Mouse (Mus musculus) kidney, embryonic 14.5 days (tissue): ENCODE results near the gene Jam2. TPM values are rescaled to one million over a fixed set of nuclear protein-coding genes. Genes with fewer than 3 reads are reported as not detected.

ENCODE experiments used
- ATAC-seq: fragments of 200-750 bp; cut with Nextera tagmentation; 2 replicates; pipeline ENCODE4 v1.8.0; 2017; ENCODE audit warnings: moderate number of reproducible peaks, mild to moderate bottlenecking, moderate TSS enrichment, moderate library complexity; ENCODE audit not compliant: low FRiP score, low TSS enrichment
- H3K27ac ChIP-seq: fragments of 300-500 bp; sonication (generic); 2 replicates; pipeline ENCODE4 v1.5.1; 2014; ENCODE audit warnings: low read depth, mild to moderate bottlenecking, low read length, moderate library complexity, mixed read lengths
- H3K27me3 ChIP-seq: fragments of 300-500 bp; sonication (generic); 2 replicates; pipeline ENCODE4 v1.6.1; 2014; ENCODE audit warnings: mild to moderate bottlenecking, low read length; ENCODE audit not compliant: control insufficient read depth, insufficient read depth
- H3K36me3 ChIP-seq: fragments of 300-500 bp; sonication (generic); 2 replicates; pipeline ENCODE4 v1.6.1; 2014; ENCODE audit warnings: low read length, mixed read lengths; ENCODE audit not compliant: control insufficient read depth, insufficient read depth
- H3K4me1 ChIP-seq: fragments of 300-500 bp; sonication (generic); 2 replicates; pipeline ENCODE4 v1.6.1; 2014; ENCODE audit warnings: low read length, mixed read lengths; ENCODE audit not compliant: control insufficient read depth, insufficient read depth
- H3K4me2 ChIP-seq: fragments of 300-500 bp; sonication (generic); replicated peaks from 2 replicates; pipeline ENCODE4 v1.6.1; 2014; ENCODE audit warnings: low read depth, mild to moderate bottlenecking, low read length
- H3K4me3 ChIP-seq: fragments of 300-500 bp; sonication (generic); 2 replicates; pipeline ENCODE4 v1.5.1; 2014; ENCODE audit warnings: mild to moderate bottlenecking, low read length
- H3K9ac ChIP-seq: fragments of 300-500 bp; sonication (generic); 2 replicates; pipeline ENCODE4 v1.6.1; 2014; ENCODE audit warnings: low read depth, mild to moderate bottlenecking, low read length, moderate library complexity
- H3K9me3 ChIP-seq: fragments of 300-500 bp; sonication (generic); 2 replicates; pipeline ENCODE4 v1.6.1; 2016; ENCODE audit warnings: low read length; ENCODE audit not compliant: control insufficient read depth
- WGBS: fragments of 180-500 bp; shearing (Covaris S2); extraction: QIAGEN DNeasy Blood & Tissue Kit; methylation state at CpG from one replicate; pipeline ENCODE4 v1.1.7; 2014; 5-methylcytosine and 5-hydroxymethylcytosine counted together
- polyA plus RNA-seq: library from polyadenylated mRNA; unstranded; fragments of >200 nt; fragmentation: Nextera tagmentation; extraction: Ambion mirVana; gene quantifications from 2 replicates; pipeline ENCODE4 v1.2.1, GENCODE M21; 2014

Gene Jam2
- polyA plus RNA-seq, 1 experiment from 2014 or later, result 2.5 TPM

DNA sequence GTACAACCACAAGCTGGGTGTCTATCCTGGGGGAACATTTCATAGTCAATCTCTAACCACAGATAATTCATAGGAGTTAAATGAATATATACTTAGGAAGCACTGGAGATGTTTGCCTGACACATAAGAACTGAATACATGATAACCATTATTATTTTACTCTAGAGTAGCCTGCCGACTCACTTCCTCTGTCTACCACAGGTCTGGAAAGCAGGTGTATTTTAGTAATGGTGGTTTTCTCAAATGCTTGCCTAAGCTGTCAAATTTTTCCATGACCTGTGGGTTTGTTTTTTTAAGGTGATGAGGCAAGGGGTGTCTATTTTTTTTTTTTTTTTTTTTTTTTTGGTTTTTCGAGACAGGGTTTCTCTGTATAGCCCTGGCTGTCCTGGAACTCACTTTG, 26.1 kb downstream of the Jam2 start:
- H3K9ac ChIP-seq, result no peak overlapping the region
- 100% methylated on average over 1 of the region's 2 CpGs for WGBS
- H3K4me1 ChIP-seq, result 0 out of 2 replicates have a peak, but pooled peaks cover 6% of the 10 kb centered on the region
- H3K4me2 ChIP-seq, result no peak overlapping the region
- H3K4me3 ChIP-seq, result no peak overlapping the region
- no peaks in the 10 kb centered on the region for H3K27me3 ChIP-seq
- ATAC-seq, result no peak
- H3K9me3 ChIP-seq, result no peaks in the 10 kb centered on the region
- H3K36me3 ChIP-seq, result no peaks in the 10 kb centered on the region
- no peak overlapping the region for H3K27ac ChIP-seq

DNA sequence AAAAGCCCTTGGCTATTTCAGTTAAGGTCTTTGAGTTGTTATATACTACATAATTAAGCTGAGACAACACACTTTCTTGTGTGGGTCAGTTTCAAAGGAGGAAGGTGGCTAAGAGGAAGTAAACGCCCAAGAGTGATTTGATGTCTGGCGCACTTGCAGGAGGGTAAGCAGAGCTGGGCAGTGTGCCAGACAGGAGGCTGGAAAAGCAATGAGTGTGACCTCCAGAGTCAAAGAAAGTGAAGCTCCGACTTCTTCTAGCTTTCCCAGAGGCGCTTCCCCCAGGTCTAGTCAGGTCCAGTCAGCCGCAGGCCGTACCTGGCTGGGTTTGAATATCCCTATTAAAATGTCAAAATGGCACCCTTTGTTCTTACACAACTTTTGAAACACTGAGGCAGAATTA, 28.3 kb downstream of the Jam2 start:
- ATAC-seq, result 0 out of 2 replicates have a peak, but pooled peaks have one; percentile 52
- no peak overlapping the region for H3K9ac ChIP-seq
- no peak overlapping the region for H3K4me3 ChIP-seq
- H3K4me2 ChIP-seq, result no peak overlapping the region
- 39% methylated on average over 6 of the region's 6 CpGs for WGBS
- H3K36me3 ChIP-seq, result no peaks in the 10 kb centered on the region
- 0 out of 2 replicates have a peak, but pooled peaks cover 6% of the 10 kb centered on the region for H3K4me1 ChIP-seq
- no peaks in the 10 kb centered on the region for H3K27me3 ChIP-seq
- H3K27ac ChIP-seq, result no peak overlapping the region
- H3K9me3 ChIP-seq, result no peaks in the 10 kb centered on the region

DNA sequence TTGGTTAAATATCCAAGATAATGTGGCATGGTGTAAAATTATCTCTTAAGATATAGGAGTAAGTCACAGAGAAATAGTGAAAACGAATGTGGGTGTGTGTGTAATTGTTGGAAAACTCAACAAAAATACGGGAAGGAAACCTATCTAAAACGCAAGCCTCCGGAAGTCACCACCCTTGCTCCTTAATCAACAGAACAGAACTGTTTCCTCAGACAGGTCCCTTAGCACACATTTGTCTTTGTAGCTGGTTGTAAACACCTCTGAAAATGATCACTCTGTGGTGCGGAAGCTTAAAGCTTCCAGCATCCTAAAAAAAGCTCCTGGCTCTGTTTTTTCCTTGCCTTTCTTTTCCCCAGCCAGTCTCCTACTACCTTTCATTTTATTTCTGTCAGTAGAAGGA, 30.9 kb downstream of the Jam2 start:
- ATAC-seq, result no peak
- Histone ChIP-seq H3K9me3 (no peaks in the 10 kb centered on the region), H3K27me3 (no peaks in the 10 kb centered on the region), H3K4me1 (0 out of 2 replicates have a peak, but pooled peaks cover 6% of the 10 kb centered on the region), H3K9ac (no peak overlapping the region), H3K4me3 (no peak overlapping the region), H3K27ac (no peak overlapping the region), H3K36me3 (no peaks in the 10 kb centered on the region), H3K4me2 (no peak overlapping the region)
- 53% methylated on average over 5 of the region's 5 CpGs for whole genome bisulfite sequencing

DNA sequence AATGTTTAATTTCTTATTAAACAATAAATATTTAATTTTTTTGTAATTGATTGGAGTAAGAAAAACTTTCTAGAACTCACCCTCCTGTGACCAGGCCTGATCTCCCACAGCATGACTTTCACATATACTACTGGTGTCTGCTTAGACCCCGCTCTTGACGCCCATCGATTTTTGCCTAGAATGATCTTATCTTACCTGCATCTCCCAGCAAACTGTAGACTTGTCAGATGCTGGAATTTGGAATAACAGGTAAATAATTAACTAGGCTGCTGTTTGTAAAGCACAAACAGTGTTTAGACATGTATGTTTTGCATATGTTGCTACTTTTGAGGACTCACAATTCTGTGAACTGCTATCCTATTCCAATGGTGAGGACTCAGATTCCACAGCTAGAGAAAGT, 32.3 kb downstream of the Jam2 start:
- no peak for ATAC-seq
- 92% methylated on average over 3 of the region's 3 CpGs for WGBS
- no peaks in the 10 kb centered on the region for H3K9me3 ChIP-seq

DNA sequence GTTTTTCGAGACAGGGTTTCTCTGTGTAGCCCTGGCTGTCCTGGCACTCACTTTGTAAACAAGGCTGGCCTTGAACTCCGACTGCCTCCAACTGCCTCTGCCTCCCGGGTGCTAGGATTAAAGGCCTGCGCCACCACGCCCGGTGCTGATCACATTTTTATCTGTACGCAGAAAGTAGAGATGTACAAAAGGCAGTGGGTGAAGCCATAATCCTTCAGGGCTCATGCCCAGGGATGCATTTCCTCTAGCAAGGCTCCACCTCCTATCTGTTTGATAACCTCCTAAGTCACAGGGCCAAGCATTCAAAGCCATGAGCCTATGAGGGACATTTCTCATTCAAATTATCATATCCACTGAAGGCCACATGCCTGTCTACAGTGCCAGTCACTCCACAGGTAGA, 34.0 kb downstream of the Jam2 start:
- no peaks in the 10 kb centered on the region for H3K9me3 ChIP-seq
- H3K4me3 ChIP-seq, result no peak overlapping the region
- no peak for ATAC-seq
- no peaks in the 10 kb centered on the region for H3K36me3 ChIP-seq
- no peak overlapping the region for H3K27ac ChIP-seq
- H3K4me2 ChIP-seq, result no peak overlapping the region
- H3K9ac ChIP-seq, result no peak overlapping the region
- no peaks in the 10 kb centered on the region for H3K4me1 ChIP-seq
- no peaks in the 10 kb centered on the region for H3K27me3 ChIP-seq
- 95% methylated on average over 7 of the region's 7 CpGs for WGBS

More for the DNA sequence above, 32.3 kb downstream of the Jam2 start:
- Histone ChIP-seq H3K36me3 (no peaks in the 10 kb centered on the region), H3K4me1 (0 out of 2 replicates have a peak, but pooled peaks cover 6% of the 10 kb centered on the region), H3K4me2 (no peak overlapping the region), H3K27me3 (no peaks in the 10 kb centered on the region), H3K27ac (no peak overlapping the region), H3K9ac (no peak overlapping the region), H3K4me3 (no peak overlapping the region)

DNA sequence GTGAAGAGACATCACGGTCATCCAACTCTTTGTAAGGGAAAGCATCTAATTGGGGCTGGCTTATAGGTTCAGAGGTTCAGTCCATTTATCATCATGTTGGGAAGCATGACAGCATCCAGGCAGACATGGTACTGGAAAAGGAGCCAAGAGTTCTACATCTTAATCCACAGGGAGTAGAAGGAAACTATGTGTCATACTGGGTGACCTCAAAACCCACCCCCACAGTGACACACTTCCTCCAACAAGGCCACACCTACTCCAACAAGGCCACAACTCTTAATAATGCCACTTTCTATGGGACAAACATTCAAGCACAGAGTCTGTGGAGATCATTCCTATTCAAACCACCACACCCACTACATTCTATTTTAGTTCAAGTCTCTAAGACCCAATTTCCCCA, 36.3 kb downstream of the Jam2 start:
- 70% methylated on average over 1 of the region's 1 CpGs for WGBS
- no peak overlapping the region for H3K4me2 ChIP-seq

DNA sequence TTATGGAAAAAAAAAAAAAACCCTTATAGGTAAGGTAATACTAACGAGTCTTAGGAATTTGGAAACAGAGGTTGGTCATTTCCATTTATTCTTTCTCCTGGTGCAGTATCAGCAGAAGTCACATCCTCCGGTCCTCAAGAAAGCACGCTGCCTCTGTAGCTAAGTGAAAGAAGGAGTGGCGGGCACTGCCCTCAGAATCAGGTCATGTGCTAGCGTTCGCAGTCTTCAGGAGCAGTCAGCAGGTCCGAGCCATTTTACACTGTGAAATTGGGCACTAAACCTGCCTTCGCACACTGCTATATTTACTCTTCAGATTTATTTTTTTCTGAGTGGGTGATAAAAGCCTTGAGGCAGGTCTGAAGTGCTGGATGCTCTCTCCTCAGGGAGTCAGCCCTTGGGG, 39.9 kb downstream of the Jam2 start:
- H3K9me3 ChIP-seq, result no peaks in the 10 kb centered on the region
- H3K4me3 ChIP-seq, result no peak overlapping the region
- no peaks in the 10 kb centered on the region for H3K4me1 ChIP-seq
- 81% methylated on average over 8 of the region's 8 CpGs for WGBS
- H3K36me3 ChIP-seq, result no peaks in the 10 kb centered on the region
- no peaks in the 10 kb centered on the region for H3K27me3 ChIP-seq
- H3K27ac ChIP-seq, result no peak overlapping the region
- no peak overlapping the region for H3K9ac ChIP-seq
- H3K4me2 ChIP-seq, result no peak overlapping the region
- no peak for ATAC-seq

More for the DNA sequence above, 36.3 kb downstream of the Jam2 start:
- no peaks in the 10 kb centered on the region for H3K9me3 ChIP-seq
- no peak overlapping the region for H3K9ac ChIP-seq
- H3K36me3 ChIP-seq, result no peaks in the 10 kb centered on the region
- H3K4me3 ChIP-seq, result no peak overlapping the region
- H3K27me3 ChIP-seq, result no peaks in the 10 kb centered on the region
- H3K27ac ChIP-seq, result no peak overlapping the region
- no peak for ATAC-seq
- no peaks in the 10 kb centered on the region for H3K4me1 ChIP-seq

DNA sequence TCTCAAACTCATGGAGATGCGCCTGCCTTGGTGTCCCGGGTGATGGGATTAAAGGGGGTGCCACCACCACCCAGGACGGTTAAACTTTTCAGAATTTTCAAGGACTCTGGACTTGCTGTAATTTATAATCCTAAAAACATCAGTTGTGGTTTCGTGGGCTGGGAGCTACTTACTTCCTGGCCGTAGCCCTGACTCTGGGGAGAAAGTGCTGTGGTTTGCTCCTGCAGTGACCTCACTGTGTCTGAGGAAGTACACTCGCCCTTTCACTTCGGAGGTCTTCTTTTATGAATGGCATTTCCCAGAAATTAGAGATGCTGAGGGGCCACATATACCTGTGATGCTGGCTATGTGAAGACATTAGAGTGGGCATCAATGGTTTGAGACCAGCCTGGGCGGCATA, 40.6 kb downstream of the Jam2 start:
- Histone ChIP-seq H3K27ac (no peak overlapping the region), H3K4me3 (no peak overlapping the region), H3K9ac (no peak overlapping the region), H3K27me3 (no peaks in the 10 kb centered on the region), H3K9me3 (no peaks in the 10 kb centered on the region), H3K4me2 (no peak overlapping the region), H3K4me1 (no peaks in the 10 kb centered on the region), H3K36me3 (no peaks in the 10 kb centered on the region)
- ATAC-seq, result no peak
- 71% methylated on average over 8 of the region's 8 CpGs for WGBS

DNA sequence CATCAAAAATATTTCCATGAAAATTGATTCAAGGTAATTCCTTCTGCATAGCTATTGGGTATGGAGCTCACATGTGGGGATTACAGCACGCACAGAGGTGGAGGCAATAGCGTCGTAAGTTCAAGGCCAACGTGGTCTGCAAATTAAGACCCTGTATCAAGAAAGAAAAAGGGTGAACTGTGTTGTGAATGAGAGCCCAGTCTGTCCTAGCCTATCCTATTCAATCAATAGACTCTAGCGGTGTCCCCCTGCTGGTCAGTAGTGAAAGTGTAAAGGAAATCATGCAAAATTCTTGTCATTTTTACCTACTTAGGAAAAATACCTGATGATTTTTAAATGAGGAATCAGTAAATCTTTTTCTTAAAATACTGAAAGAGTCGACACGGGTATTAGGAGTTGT, 43.5 kb downstream of the Jam2 start:
- no peak overlapping the region for H3K4me2 ChIP-seq
- H3K36me3 ChIP-seq, result peaks cover 3% of the 10 kb centered on the region; the same call in 1 of the 2 replicates
- H3K27me3 ChIP-seq, result no peaks in the 10 kb centered on the region
- H3K9me3 ChIP-seq, result no peaks in the 10 kb centered on the region
- H3K4me1 ChIP-seq, result no peaks in the 10 kb centered on the region
- 37% methylated on average over 7 of the region's 7 CpGs for WGBS
- no peak overlapping the region for H3K9ac ChIP-seq
- 0 out of 2 replicates have a peak, but pooled peaks have one; percentile 64 for ATAC-seq
- H3K4me3 ChIP-seq, result no peak overlapping the region
- H3K27ac ChIP-seq, result no peak overlapping the region
